Mouse (Mus musculus) frontal cortex, postnatal 14 days (tissue): ENCODE results near the gene Gm10065.

Experiments
- DNase-seq, 2 experiments: peaks; one replicate each; pipeline ENCODE4 v3.0.0; 2022; ENCODE audit warnings: low spot score in 2 of 2

Gm10065 gene

DNA sequence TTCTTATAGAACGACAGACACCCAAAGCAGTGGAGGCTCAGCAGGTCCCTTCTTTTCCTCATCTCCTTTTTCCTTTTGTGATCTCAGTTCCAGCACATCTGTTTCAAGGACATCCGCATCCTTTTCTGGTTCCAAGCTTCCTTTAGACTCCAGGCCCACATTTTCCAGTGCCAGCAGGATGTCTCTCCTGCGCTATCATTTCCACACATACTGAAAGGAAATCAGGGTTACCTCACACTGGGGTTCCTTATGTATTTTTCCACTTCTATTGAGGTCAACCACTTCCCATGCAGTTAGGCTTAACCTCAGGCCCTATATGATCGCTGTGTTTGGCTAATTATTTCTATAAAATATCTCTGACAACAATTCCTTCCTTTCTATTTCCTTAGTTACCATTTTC is 43.8 kb downstream of the Gm10065 start:
- no peak for DNase-seq
